Mouse (Mus musculus) olfactory bulb, adult 2 months (tissue): ENCODE measurements at regions not wholly inside any gene's neighbourhood (a gene's known extent, or its start where the extent isn't known, plus 50 kb on each side); places are given as distances from the start of the nearest gene placed in this dataset.

Experiments
- CTCF ChIP-seq: fragments of 200-500 bp; IDR thresholded peaks from 2 replicates; pipeline ENCODE4 v1.5.1; 2012; ENCODE audit warnings: low read depth, mild to moderate bottlenecking, low read length, moderate library complexity; ENCODE audit not compliant: insufficient read depth
- POLR2A ChIP-seq: fragments of 200-500 bp; IDR thresholded peaks from 2 replicates; pipeline ENCODE4 v1.6.1; 2012; ENCODE audit warnings: mild to moderate bottlenecking, low read depth, low read length, moderate library complexity; ENCODE audit not compliant: insufficient read depth

DNA sequence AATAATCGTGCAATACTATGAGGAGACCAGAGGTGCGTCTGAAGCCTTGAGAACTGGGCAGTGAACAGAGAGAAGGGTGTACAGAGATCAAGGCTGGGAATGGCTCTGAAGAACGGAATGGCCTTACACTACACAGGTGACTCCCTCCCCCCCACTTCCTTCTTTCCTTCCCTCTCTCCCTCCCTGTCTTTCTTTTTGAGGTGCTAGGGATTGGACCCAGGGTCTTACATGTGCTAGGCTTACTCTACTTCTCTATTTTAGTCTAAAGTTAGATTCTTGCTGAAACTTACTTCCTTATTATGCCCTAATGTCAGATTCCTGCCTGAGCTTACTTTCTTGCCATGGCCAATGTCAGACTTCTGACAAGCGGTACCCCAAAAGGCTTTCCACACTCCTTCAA is 176.2 kb upstream of the Gadl1 start:
- TF ChIP-seq CTCF (no peak), POLR2A (no peak)
